Mouse (Mus musculus) lung, postnatal 25 days (tissue): ENCODE results near the gene Dkkl1.

Source experiments
- DNase-seq: peaks from one replicate; pipeline ENCODE4 v3.0.0; 2022; ENCODE audit warnings: low spot score

Dkkl1 gene

DNA sequence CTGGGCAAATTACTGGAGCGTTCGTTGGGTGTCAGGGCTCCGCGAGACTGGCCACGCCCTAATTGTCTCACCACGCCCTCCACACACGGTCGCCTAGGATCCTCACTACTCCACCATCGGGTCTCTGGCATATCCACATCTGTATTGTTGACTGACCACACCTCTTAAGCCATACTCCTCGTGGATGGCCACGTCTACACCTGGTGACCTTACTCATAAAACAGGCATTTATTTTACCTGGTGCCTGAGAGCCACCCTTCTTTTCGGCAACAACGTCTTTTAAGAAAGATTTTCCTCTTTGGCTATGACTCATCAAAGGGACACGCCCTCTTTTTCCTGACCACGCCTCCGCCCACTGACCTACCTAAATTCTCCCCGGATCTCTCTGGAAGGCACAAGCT, at the start of gene Dkkl1:
Dkkl1 (minus strand) TSS at position 297 of the 401 bp plus-strand sequence.
- DNase-seq, result no peak

DNA sequence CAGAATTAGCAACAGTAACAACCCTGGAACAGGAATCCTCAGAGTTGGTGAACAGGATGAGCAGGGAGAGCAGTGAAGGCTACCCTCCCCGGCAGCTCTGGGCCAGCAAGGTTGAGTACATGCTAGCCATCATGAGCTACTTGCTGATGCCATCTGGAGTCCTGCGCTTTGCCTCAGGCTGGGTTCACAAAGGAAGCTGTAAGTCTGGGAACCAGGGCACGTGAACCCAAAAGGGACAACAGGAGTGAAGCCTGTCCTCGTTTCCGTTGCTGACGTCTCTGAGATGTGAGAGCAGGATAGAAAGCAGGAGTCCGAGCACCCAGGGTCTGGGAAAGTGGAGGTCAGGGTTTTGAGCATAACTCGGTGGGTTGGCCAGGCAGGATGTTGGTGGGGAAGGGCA, 47.3 kb upstream of the Dkkl1 start:
- no peak for DNase-seq

DNA sequence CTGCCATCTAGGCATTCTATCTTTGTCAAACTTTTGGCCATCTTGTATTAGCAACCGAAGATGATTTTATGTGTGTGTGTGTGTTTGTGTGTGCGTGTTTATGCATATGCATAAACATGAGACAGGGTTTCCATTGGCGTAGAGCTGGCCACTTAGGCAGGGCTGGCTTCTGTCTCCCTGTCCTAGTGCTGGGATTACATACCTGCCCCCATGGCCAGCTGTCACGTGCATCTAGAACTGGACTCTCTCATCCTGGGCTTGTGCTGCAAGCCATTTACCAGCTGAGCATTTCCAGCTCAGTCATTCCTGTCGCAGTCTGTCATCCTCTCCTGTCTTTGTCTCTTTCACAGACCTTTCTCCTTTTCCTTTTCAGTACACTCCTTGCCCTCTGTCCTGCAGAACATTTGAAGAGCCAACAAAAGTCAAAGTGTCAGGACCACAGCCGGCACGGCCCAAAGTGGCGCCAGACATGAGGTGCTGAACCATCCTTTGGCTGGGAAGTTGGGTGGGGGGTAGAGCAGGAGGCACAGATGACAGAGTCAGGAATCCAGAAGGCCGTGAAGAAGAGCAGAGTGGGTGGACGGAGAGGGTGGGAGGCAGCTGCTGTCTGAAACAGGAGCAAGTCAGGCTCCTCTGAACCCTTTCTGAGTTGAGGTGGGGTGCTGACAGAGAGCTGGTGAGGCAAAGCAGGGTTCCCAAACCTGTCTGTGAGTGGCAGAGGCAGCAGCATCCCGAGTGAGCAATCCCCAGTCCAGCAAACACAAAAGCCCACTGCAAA, 45.3 kb upstream of the Dkkl1 start:
- no peak for DNase-seq

DNA sequence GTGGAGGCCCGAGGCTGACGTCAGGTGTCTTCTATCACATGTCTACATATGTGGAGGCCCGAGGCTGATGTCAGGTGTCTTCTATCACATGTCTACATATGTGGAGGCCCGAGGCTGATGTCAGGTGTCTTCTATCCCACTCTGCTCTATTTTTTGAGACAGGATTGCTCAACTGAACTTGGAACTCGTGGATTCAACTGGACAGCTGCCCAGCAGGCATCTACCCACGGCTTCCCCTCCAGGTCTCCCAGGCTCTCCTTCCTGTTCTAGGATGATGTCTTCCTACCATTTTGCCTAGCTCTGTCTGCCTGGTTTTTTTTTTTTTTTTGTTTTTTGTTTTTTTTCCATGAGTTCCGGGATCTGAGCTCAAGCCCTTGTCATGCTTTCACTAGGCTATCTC, 43.9 kb upstream of the Dkkl1 start:
- peak; percentile 61 for DNase-seq

DNA sequence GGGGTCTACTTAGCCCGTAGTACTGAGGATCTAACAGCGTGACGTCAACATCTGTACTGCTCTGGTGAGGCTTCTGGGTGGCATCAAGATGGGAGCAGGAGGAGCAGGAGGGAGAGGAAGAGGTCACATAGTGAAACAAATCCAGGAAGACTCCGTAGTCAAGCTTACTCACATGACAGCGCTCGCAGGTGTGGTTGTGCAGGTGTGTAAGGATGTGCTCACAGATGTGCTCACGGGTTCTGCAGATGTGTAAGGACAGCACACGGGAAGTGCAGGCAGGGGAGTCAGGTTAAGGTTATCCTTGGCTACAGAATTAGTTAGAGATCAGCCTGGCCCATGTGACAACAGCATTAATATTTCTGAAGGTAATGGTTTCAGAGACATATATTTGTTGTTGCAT, 41.9 kb upstream of the Dkkl1 start:
- DNase-seq, result no peak

DNA sequence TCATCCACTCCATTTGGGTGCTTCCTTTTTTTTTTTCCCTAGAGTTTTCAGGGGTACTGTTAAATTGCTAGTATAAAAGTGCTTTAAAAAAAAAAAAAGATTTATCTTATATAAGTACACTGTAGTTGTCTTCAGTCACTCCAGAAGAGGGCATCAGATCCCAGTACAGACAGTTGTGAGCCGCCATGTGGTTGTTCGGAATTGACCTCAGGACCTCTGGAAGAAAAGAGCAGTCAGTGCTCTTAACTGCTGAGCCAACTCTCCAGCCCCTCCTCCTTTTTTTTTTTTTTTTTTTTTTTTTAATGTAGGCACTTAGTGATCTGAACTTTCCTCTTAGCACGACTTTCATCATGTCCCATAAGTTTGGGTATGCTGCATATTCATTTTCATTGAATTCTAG, 35.7 kb upstream of the Dkkl1 start:
- no peak for DNase-seq

DNA sequence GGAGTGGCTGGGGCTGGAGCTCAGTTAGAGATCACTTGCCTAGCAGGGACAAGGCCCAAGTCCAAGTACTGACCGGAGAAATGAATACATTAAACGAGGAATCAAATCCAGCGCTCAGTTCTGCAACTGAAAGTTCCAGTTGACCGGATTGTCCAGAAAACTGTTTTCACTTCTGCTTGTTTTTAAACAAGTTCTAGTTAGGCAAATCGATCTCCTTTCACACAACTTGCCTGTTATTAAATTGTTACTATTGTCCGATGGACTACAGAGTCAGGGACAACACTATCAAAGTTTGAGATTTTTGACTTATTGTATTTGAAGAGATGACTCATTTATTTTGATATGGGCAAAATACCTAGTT, 29.4 kb upstream of the Dkkl1 start:
- DNase-seq, result no peak

DNA sequence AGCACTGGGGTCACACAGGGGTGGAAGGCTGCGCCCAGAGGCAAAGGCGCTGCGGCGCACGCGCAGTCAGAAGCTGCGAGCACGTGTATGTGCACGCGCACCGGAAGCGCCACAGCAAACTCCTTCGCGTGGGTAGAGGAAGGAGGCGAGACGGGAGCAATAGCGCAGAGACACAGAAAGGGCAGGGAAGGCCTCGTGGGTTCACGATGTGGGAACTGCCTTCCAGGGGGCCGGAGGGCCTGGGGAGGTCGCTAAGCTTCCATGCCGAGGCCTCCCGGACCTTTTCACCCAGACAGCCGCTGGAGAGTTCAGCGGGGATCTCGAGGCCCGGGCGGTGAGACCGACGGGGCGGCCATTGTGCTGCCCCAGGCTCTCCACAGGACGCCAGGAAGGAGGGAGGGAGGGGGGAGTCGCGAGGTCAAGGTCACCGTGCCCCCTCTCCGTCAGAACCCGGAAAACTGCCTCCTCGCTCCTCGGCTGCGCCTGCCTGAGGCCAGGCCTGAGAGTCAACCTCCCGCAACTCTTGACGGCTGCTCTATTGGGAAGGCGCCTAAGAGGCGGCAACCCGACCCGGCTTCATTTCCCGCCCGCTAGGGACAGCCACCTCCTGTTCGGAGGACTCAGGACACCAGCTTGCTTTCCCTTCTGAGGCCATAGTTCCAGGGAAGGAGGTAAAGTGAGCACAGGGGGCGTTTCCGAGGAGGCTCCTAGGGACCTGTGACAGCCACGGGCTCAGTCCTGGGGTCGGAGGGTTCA, 28.9 kb upstream of the Dkkl1 start, which contains the start of gene Slc6a16:
Slc6a16 (plus strand) TSS at position 453 of the 756 bp plus-strand sequence.
- DNase-seq, result no peak

DNA sequence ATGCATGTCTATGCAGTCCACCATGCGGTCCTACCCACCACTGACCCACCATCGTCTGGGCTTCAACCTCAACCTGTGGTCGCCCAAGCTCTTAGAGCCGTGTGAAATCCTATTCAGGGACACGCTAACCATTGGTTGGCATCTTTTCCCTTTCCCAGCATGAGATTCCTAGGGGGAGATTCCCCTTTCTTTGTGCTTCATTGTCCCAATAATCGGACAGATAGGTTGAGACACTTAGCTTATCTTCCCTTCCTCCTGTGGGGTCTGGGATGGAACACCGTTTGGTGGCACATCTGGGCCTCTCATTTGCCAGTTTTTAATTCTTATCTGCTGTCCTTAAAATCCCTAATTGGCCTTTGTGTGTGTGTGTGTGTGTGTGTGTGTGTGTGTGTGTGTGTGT, 28.2 kb upstream of the Dkkl1 start:
- no peak for DNase-seq

DNA sequence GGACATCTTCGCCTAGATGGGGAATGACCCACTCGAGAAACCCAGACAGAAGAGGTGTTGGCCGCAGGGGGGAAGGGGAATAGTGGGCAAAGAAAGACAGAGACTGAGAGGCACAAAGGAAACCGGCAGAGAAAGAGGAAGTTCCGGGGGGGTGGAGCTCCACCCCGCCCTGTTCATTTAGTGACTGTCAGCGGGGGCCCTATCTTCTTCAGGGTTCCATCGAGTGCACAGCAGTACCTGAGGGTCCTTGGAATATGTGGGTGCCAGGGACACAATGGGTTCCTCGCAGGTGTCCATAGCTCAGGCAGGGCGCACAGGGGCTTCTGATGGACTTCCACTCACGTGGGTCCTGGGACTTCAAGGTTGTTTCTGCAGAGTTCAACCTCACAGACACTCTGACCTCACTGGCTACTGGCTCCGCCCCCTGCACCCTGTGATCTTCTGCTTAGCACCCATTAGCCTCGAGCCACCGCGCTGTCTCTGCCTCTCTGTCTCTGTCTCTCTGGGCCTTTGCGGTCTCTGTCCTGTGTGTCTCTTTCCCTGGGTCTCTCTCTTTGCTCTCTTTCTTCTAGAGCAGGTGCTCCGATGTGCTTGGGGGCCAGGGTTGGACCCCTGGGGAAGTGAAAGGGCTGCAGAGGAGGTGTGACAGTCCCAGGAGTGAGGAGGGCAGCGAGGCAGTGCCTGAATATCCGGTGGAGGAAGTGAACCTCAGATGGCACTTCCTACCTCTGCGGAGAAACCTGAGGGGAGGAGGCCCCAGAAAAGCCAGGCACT, 27.0 kb upstream of the Dkkl1 start, which contains the start of gene Cd37:
Cd37 (minus strand) TSS at position 393 of the 774 bp plus-strand sequence.
- DNase-seq, result peak; percentile 53

DNA sequence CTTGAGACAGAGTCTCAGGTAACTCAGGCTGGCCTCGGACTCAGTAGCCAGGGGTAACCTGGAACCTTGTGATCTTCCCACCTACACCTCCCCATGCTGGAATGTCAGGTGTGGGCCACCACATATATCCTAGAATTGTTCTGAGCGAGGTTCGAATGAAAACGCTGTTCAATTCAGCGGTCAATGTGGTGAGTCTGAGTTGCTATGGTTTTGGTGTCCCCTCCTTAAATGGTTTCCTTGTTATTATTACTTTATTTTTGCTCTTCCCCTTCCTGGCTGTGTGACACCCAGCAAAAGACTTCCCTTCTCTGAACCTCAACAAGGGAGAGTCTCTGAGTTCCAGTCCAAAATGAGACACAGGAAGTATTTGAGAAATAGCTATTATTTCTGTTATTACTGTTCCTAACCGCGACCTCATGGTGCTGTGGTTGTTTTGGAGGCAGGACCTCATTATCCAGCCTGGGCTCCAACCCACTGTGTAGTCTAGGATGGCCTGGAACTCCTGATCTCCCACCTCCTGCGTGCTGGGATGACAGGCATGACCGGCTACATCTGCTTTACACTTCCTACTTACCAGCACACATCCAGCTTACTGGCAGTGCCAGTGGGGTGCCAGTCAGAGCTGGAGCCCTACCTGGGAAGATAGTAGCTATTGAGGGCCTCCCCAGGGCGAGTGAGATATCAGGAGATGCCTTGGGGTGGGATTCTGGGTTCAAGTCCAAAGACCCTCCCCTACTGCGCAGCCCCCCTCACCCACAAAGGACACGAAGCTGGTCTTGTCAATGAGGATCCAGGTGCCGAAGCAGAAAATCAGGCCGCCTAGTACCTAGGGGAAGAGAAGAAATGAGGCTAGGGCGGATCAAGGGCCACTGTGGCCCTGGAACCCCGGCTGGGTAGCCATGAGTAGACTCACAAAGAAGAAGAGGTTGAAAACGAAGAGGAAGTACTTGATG, 26.1 kb upstream of the Dkkl1 start:
- DNase-seq, result no peak

DNA sequence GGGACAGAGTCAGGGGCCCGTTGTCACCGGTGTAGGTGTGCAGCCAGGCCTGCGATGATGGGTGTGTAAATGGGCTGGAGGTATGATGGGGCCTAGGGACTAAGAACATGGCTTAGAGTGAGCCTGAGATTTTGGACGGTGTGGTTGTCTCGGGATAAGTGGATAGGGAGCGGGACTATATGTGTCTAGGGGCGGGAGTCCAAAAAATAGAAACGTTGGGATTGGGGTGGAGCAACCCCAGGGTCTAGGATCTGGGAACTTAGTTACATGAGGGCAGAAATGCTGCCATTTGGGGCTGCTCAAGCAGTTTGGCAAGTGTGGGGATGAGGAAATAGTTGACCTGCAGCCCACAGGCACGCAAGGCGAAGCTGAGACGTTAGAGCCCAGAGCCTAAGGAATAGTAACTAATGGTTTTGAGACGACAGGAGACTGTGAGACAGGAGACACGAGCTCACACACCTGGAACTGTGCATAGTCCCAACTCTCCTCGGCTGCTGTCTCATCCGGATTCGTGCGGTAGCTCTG, 23.8 kb upstream of the Dkkl1 start:
- no peak for DNase-seq

DNA sequence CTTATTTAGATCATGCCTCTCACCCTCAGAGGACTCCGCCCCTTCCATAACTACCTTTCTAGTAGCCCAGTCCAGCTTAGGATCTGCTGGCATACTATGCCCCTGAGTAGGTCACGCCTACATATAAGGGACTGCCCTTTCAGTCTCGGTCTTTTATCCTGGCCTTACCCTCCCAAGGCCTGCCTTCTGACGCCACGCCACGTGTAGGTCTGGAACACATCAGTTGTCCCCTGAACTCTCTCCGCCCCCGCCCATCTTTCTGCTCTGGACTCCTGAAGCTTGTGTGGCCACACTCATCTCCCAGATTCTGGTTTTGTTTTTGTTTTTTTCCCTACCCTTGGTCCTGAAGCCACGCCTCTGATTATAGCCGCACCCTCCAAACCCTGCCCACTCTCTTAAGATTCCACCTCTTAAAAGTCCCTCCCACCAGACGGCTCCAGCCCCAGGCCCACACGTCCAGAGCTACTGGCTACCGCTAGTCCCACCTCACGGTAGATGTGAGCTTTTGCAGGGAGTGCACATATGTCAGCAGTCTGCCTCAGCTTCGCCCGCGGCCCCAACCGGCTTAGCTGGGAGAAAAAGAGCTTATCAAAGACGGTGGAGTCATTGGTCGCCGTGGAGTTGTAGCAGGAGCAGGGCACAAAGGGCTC, 23.1 kb upstream of the Dkkl1 start:
- DNase-seq, result peak; percentile 58

DNA sequence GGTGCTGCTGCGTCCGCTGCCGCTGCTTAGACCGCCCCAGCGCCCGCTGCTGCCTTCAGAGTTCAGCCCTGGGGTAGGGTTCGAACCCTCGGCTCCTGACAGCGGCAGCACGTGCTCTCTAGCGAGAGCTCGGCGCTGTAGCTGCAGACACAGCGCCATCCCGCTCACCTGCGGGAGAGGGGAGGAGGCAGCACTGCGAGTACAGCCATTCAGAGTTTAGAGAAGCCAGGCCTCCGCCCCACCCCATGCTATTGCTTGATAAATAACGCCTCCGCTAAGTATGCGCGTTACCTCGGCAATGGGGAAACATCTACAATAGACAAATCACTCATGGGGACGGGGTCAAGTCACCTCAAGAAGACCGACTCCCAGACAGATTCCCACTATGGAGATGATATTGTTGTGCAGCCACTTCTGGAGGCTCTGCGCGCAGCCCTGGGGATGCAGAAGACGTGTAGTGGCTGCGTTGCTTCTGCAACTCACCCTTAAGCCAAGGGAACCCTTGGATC, 22.4 kb upstream of the Dkkl1 start:
- DNase-seq, result no peak

DNA sequence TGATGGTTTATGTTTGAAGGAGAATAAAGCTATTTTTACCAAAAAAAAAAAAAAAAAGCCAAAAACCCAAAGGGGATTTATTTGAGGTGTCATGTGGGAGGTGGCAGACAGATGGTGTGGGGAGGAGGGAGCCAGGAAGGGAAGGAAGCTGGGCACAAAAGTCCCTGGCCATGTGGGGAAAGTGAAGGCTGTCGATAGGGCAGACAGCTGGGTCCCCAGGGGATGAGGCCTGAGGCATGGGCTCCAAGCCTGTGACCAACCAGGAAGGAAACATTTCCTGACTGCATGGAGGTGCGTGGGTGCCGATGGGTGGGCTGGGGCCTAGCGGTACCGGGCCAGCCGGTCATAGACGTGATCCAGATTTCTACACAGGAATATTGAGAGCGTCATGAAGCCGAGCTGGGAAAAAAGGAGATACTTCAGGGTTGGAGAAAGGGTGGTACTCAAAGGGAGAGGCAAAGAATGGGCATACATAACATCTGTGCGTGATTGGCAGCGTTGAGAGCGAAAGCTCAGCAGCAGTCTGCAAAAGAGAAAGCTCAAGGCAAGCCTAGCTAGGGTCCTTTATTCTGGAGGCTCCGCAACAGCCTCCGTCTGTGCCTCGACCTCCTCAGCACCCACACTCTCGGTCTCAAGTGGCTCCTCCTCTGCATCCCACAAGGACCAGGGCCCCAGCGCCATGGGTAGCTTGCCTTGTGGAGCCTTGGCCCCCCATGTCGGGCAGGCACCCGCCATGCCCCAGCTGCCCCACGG, 21.8 kb upstream of the Dkkl1 start:
- DNase-seq, result no peak

DNA sequence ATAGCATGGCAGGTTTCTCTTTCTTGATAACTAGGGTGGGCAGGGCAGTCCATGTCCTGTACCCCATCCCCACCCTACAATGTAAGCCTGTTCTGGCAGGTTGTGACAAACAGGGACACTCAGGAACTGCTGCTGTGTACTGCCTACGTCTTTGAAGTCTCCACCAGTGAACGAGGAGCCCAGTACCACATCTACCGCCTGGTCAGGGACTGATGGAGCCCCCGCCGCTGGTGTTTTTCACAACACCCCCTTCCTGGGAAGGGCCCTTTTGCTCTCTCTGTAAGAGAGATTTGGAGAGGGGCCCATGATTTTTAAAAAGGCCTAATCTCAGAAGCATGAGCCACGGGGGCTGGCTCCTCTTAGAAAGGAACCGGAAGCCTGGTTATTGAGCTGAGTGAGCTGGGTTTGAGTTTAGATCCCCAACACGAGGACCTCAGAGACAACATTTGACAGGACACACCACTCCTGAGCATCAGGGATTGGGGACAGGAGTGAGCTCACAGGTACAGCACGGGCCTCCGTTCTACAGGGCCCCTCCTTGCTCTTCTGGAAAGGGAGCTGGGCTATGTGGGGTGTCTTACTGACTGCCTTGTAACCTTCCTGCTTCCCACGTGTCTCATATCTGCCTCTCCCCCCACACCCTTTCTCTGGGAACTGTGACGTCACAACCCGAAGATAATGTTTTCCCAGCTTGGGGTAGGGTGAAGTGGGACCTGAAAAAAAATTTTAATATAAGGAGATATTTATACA, 20.9 kb upstream of the Dkkl1 start:
- DNase-seq, result no peak

DNA sequence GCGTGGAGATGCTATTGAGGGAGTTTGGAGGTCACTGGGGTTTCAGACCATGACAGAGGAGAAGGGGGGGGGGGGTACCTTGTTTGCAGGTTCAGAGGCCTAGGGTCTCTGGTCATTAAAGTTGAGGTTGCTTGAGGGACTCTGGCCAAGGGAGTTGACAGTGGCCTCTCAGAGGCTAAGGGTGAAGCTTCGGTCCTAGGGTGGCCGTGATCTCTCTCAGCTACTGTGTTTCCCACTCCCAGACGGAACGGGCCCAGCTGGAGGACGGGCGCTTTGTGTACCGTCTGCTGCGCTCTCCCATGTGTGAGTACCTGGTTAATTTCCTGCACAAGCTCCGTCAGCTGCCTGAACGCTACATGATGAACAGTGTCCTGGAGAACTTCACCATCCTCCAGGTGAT, 20.0 kb upstream of the Dkkl1 start:
- DNase-seq, result no peak

DNA sequence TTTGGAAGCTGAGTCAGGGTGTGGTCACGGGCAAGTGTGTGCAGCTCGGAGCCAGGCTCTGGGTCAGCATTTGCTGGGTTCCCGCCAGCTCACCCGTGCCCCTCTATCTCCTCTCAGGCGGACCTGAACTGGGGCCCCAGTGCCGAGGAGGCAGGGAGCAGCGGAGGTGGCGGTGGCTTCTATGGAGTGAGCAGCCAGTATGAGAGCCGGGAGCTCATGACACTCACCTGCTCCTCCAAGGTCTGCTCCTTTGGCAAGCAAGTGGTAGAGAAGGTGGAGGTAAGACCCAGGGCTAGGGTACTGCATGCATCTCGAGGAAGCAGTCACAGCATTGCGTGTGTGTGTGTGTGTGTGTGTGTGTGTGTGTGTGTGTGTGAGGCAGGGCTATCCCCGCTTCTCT, 19.2 kb upstream of the Dkkl1 start:
- DNase-seq, result no peak
